Comparison of ENCODE assay signal across 8 mouse cellular contexts in genomic region chr4:57812916-57813575, GRCm38 (mm10).
DNase-seq lines count a peak whose midpoint lies in the region; ATAC-seq and TF ChIP-seq lines count a peak whose summit lies in the region.

No protein-coding gene starts in this region.

- no peaks in the 10 kb centered on the region for H3K4me1 ChIP-seq in midbrain, postnatal 0 days (ENCODE audit: insufficient read depth, low read length)
- no peaks in the 10 kb centered on the region; the same call in 1 of the 2 replicates for H3K4me1 ChIP-seq in midbrain, embryonic 10.5 days
- H3K4me1 ChIP-seq in embryonic facial prominence, embryonic 13.5 days, result peaks cover 4% of the 10 kb centered on the region; the same call in 1 of the 2 replicates
- peaks cover 16% of the 10 kb centered on the region for H3K4me1 ChIP-seq in lung, embryonic 15.5 days

- 64% methylated on average over 7 of the region's 7 CpGs for WGBS in midbrain, postnatal 0 days
- WGBS in midbrain, embryonic 10.5 days, result 73% methylated on average over 7 of the region's 7 CpGs
- WGBS in embryonic facial prominence, embryonic 13.5 days, result 29% methylated on average over 7 of the region's 7 CpGs
- WGBS in lung, embryonic 15.5 days, result 20% methylated on average over 7 of the region's 7 CpGs

- H3K9me3 ChIP-seq in midbrain, postnatal 0 days (ENCODE audit: low read length), result no peaks in the 10 kb centered on the region
- peaks cover 6% of the 10 kb centered on the region for H3K9me3 ChIP-seq in midbrain, embryonic 10.5 days (replicated peaks)
- H3K9me3 ChIP-seq in embryonic facial prominence, embryonic 13.5 days, result peaks cover 3% of the 10 kb centered on the region; the same call in 1 of the 2 replicates
- H3K9me3 ChIP-seq in lung, embryonic 15.5 days, result no peaks in the 10 kb centered on the region

- no peak overlapping the region for H3K4me2 ChIP-seq in midbrain, postnatal 0 days (ENCODE audit: low read depth, low read length, poor library complexity, severe bottlenecking)
- no peak overlapping the region for H3K4me2 ChIP-seq in embryonic facial prominence, embryonic 13.5 days
- H3K4me2 ChIP-seq in lung, embryonic 15.5 days, result no peak overlapping the region

- H3K36me3 ChIP-seq in midbrain, postnatal 0 days (ENCODE audit: insufficient read depth, low read length), result no peaks in the 10 kb centered on the region
- peaks cover 4% of the 10 kb centered on the region; the same call in 1 of the 2 replicates for H3K36me3 ChIP-seq in midbrain, embryonic 10.5 days
- H3K36me3 ChIP-seq in embryonic facial prominence, embryonic 13.5 days, result peaks cover 10% of the 10 kb centered on the region; the same call in 1 of the 2 replicates
- no peaks in the 10 kb centered on the region for H3K36me3 ChIP-seq in lung, embryonic 15.5 days

- no peak overlapping the region for H3K4me3 ChIP-seq in midbrain, postnatal 0 days (ENCODE audit: low read depth, low read length)
- H3K4me3 ChIP-seq in midbrain, embryonic 10.5 days, result no peak overlapping the region
- no peak overlapping the region for H3K4me3 ChIP-seq in embryonic facial prominence, embryonic 13.5 days
- no peak overlapping the region for H3K4me3 ChIP-seq in lung, embryonic 15.5 days

- no peak overlapping the region for H3K27ac ChIP-seq in midbrain, postnatal 0 days (ENCODE audit: low read depth, low read length)
- H3K27ac ChIP-seq in midbrain, embryonic 10.5 days (replicated peaks), result no peak overlapping the region
- peak overlapping the region; percentile 64 for H3K27ac ChIP-seq in embryonic facial prominence, embryonic 13.5 days
- peak overlapping the region; percentile 71 for H3K27ac ChIP-seq in lung, embryonic 15.5 days

- no peaks in the 10 kb centered on the region for H3K27me3 ChIP-seq in midbrain, postnatal 0 days (ENCODE audit: insufficient read depth, low read length)
- H3K27me3 ChIP-seq in midbrain, embryonic 10.5 days (ENCODE audit: low read depth, poor library complexity, severe bottlenecking), result no peaks in the 10 kb centered on the region
- no peaks in the 10 kb centered on the region for H3K27me3 ChIP-seq in embryonic facial prominence, embryonic 13.5 days
- H3K27me3 ChIP-seq in lung, embryonic 15.5 days, result no peaks in the 10 kb centered on the region

- ATAC-seq in midbrain, postnatal 0 days (ENCODE audit: low FRiP score), result no peak
- ATAC-seq in embryonic facial prominence, embryonic 13.5 days (ENCODE audit: insufficient number of reproducible peaks, insufficient read depth, low FRiP score, low TSS enrichment, low read depth), result no peak
- peak; percentile 47; the same call in 1 of the 2 replicates for ATAC-seq in lung, embryonic 15.5 days (ENCODE audit: borderline replicate concordance, extremely low read depth, low FRiP score, low TSS enrichment)
- ATAC-seq in erythroblast, adult 5-6 weeks (replicated peaks; ENCODE audit: low FRiP score, poor library complexity, severe bottlenecking), result no peak
- ATAC-seq in monocyte, adult 5-6 weeks (replicated peaks; ENCODE audit: insufficient number of reproducible peaks, low FRiP score, low TSS enrichment, poor library complexity, severe bottlenecking), result no peak

- TF ChIP-seq CTCF in midbrain, postnatal 0 days (IDR thresholded peaks at IDR 0.05), result no peak

- no peak overlapping the region for H3K9ac ChIP-seq in midbrain, postnatal 0 days (replicated peaks; ENCODE audit: low read length, poor library complexity, severe bottlenecking)
- no peak overlapping the region for H3K9ac ChIP-seq in embryonic facial prominence, embryonic 13.5 days
- no peak overlapping the region for H3K9ac ChIP-seq in lung, embryonic 15.5 days

- peak; percentile 37 for DNase-seq in midbrain, postnatal 0 days (ENCODE audit: low spot score)
- DNase-seq in midbrain, embryonic 10.5 days (ENCODE audit: low spot score), result no peak
- peak; percentile 31 for DNase-seq in kidney, adult 18-20 months
- DNase-seq in testis, postnatal 14 days (ENCODE audit: low spot score), result no peak

Comparison
In these comparisons a context has a peak if more than half of its experiments do, and no peak if none do; other contexts are left out.
1. DNase-seq: peak in midbrain, postnatal 0 days (single experiment) and kidney, adult 18-20 months (single experiment); none in midbrain, embryonic 10.5 days (single experiment) and testis, postnatal 14 days (single experiment).
2. H3K27ac ChIP-seq: peak in embryonic facial prominence, embryonic 13.5 days (single experiment) and lung, embryonic 15.5 days (single experiment); none in midbrain, postnatal 0 days (single experiment) and midbrain, embryonic 10.5 days (single experiment).